Mouse (Mus musculus) heart, adult 2 months (tissue): ENCODE results near the gene Cgnl1. TPM values are rescaled to one million over a fixed set of nuclear protein-coding genes. Genes with fewer than 3 reads are reported as not detected.

Experiments
- DNase-seq, 2 experiments: peaks; one replicate each; pipeline ENCODE4 v3.0.0; 2021
- H3K27ac ChIP-seq: fragments of 200-600 bp; 2 replicates; pipeline ENCODE4 v1.8.1; 2022
- H3K27me3 ChIP-seq: fragments of 200-500 bp; 2 replicates; pipeline ENCODE4 v1.6.1; 2012; ENCODE audit warnings: mild to moderate bottlenecking, low read length, inconsistent platforms, mixed read lengths; ENCODE audit not compliant: control insufficient read depth, insufficient read depth
- H3K36me3 ChIP-seq: fragments of 200-500 bp; 2 replicates; pipeline ENCODE4 v1.6.1; 2012; ENCODE audit warnings: low read length, inconsistent platforms; ENCODE audit not compliant: control insufficient read depth, insufficient read depth
- H3K4me1 ChIP-seq: fragments of 200-500 bp; 2 replicates; pipeline ENCODE4 v1.6.1; 2011; ENCODE audit warnings: low read length; ENCODE audit not compliant: control insufficient read depth, insufficient read depth
- H3K4me3 ChIP-seq: fragments of 200-600 bp; 2 replicates; pipeline ENCODE4 v1.8.1; 2022
- H3K79me2 ChIP-seq: fragments of 200-500 bp; replicated peaks from 2 replicates; pipeline ENCODE4 v1.6.1; 2012; ENCODE audit warnings: mild to moderate bottlenecking, inconsistent platforms, low read length, moderate library complexity, mixed read lengths; ENCODE audit not compliant: control insufficient read depth, insufficient read depth
- H3K9ac ChIP-seq: fragments of 200-500 bp; 2 replicates; pipeline ENCODE4 v1.6.1; 2012; ENCODE audit warnings: low read depth, mild to moderate bottlenecking, control low read depth, inconsistent platforms, low read length, mixed read lengths
- CTCF ChIP-seq: fragments of 200-600 bp; IDR thresholded peaks from 2 replicates; pipeline ENCODE4 v1.8.1; 2022; ENCODE audit warnings: antibody characterized with exemption, mild to moderate bottlenecking, moderate library complexity
- EP300 ChIP-seq: fragments of 200-500 bp; IDR thresholded peaks from 2 replicates; pipeline ENCODE4 v1.6.1; 2011; ENCODE audit warnings: low read depth, low read length, control low read depth; ENCODE audit not compliant: insufficient read depth
- POLR2A ChIP-seq: fragments of 200-500 bp; IDR thresholded peaks from 2 replicates; pipeline ENCODE4 v1.6.1; 2011; ENCODE audit warnings: mild to moderate bottlenecking, low read depth, low read length, control low read depth; ENCODE audit not compliant: insufficient read depth
- WGBS: fragments of 180-500 bp; shearing (Covaris S2); methylation state at CpG from one replicate; pipeline ENCODE4 v1.1.7; 2018; 5-methylcytosine and 5-hydroxymethylcytosine counted together
- intact Hi-C: fragments of 180-260 bp; cut with DNase I; formaldehyde crosslinking; loops from one replicate; pipeline ENCODE4 v1.15.1; 2025
- polyA plus RNA-seq: library from polyadenylated mRNA; depleted of rRNA; stranded (reverse); fragments of >200 nt; gene quantifications from 2 replicates; pipeline ENCODE4 v1.2.3, GENCODE M21; 2012
- total RNA-seq, 2 experiments: library from RNA; stranded (reverse); gene quantifications; 2 replicates each; pipeline ENCODE4 v1.2.3; 2021

Cgnl1 gene
- total and polyA plus RNA-seq, 3 experiments: 10.5 to 31.0 (median 28.1) TPM

DNA sequence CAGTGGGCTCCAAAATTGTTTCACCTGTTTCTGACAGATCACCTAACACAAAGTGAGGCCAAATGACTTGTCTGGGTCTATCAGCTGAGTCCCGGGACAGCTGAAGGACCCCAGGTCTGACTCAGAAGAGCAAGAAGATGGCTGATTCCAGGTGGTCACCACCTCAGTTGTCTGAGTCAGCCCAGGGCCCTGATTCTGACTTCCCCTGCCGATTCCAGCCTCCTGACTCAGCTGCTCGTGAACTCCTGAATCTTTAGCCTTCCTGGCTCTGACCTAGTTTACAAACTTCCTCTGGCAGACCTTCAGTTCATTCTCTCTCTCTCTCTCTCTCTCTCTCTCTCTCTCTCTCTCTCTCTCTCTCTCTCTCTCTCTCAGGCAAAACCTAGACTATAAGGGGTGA, 86.6 kb downstream of the Cgnl1 start:
- intact Hi-C loops: no loop called here
- no peaks in the 10 kb centered on the region for H3K79me2 ChIP-seq
- H3K9ac ChIP-seq: no peak overlapping the region
- no peak overlapping the region for H3K27ac ChIP-seq
- no peaks in the 10 kb centered on the region for H3K27me3 ChIP-seq
- no peak for DNase-seq
- H3K4me1 ChIP-seq: peaks cover 8% of the 10 kb centered on the region
- TF ChIP-seq CTCF (no peak), EP300 (no peak), POLR2A (no peak)
- WGBS: 48% methylated on average over 3 of the region's 3 CpGs
- H3K4me3 ChIP-seq: no peak overlapping the region
- peaks cover 2% of the 10 kb centered on the region; the same call in 1 of the 2 replicates for H3K36me3 ChIP-seq

DNA sequence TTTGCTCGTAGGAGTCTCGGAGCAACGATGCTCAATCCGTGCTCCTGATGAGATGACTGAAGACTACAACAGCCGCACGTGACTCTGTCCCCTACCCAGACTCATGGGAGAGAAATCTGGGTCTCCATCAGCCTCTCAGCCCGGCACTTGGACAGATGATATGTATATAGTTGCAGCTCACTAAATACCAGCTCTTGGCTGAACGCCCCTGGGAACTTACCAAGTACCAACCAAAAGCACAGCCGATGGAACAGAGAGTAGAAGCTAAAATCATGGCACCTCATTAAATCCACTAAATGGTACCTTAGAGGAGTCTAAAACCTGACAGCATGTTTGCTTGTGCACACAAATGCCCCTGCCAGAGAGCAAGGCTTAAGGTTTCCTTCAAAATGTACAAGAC, 91.0 kb downstream of the Cgnl1 start:
- intact Hi-C loops: no loop called here
- Histone ChIP-seq H3K4me3 (no peak overlapping the region), H3K4me1 (peaks cover 8% of the 10 kb centered on the region), H3K27me3 (no peaks in the 10 kb centered on the region), H3K36me3 (no peaks in the 10 kb centered on the region), H3K9ac (no peak overlapping the region), H3K27ac (no peak overlapping the region), H3K79me2 (no peaks in the 10 kb centered on the region)
- no peak for TF ChIP-seq CTCF
- no peak for TF ChIP-seq EP300
- TF ChIP-seq POLR2A: no peak
- 90% methylated on average over 9 of the region's 9 CpGs for WGBS
- DNase-seq: no peak

DNA sequence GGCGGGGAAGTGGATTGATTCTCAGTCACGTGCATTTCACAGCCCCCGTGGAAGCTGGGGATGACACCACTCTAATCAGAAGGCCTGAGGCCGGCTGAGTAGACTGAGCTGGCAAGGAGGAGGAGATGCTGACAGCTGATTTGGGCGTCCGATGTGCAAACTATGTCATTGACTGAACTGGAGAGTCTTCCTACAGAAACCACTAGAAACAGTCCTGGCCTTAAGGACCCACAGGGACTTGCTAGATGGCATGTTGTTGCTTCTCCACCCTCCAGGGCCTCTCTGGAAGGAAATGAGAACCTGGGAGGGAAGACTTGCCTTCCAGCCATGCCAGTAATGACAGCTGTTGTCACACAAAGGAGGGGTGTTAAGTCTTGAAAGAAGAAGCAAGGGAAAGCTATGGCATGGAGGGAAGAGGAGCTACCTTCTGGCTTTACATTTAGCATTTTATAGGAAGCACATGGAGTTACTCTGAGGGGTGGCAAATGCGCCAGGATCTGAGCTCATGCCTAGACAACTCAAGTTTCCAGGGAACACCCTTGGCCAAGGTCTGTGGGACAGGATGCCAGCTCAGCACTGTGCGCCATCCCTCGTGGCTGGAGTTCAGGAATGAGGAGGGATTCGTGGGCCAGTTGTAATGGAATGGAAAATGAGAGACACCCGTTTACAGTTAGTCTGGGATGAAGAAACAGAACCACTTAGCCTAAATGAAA, 92.1 kb downstream of the Cgnl1 start:
- 51% methylated on average over 11 of the region's 11 CpGs for WGBS

DNA sequence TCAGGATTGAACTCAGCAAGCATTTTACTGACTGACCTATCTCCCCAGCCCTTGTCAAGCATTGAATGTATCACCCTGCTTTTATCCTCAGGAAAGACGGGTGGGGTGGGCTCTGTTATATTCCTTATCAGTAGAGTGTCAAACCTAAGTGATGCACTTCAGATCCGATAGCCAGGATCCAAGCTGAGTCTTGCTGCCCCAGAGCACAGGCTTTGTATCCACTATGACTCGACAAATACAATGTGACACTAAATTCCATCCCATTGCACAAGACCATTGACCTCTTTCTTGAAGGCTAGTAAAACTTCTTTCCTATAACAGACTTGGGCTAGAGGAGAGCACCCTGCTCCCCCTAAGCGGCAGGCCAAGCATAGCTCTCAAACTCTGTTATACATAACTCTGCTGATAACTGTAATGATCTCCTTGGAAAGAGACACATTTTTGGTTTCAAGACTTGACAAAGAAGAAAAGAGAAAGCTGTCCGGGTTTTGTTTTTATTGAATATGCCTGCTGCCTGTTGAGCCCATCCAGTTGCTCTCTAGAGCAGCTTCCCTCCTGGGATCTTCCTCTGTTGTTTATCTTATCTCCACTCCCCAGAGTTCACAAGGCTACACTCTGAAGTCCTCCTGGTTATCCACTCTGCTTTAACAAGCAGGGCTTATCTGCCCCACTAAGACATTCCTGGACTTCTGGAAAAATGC, 94.3 kb downstream of the Cgnl1 start:
- no peak overlapping the region for H3K4me3 ChIP-seq
- DNase-seq: no peak

More for the DNA sequence above, 92.1 kb downstream of the Cgnl1 start:
- H3K36me3 ChIP-seq: no peaks in the 10 kb centered on the region
- TF ChIP-seq EP300 (no peak), POLR2A (no peak), CTCF (no peak)
- H3K9ac ChIP-seq: no peak overlapping the region
- intact Hi-C loops: no loop called here
- H3K4me1 ChIP-seq: peaks cover 8% of the 10 kb centered on the region
- H3K79me2 ChIP-seq: no peaks in the 10 kb centered on the region
- H3K4me3 ChIP-seq: no peak overlapping the region
- H3K27me3 ChIP-seq: no peaks in the 10 kb centered on the region
- peak overlapping the region; percentile 7; the same call in 1 of the 2 replicates for H3K27ac ChIP-seq
- peak; percentile 51 to 70 for DNase-seq

DNA sequence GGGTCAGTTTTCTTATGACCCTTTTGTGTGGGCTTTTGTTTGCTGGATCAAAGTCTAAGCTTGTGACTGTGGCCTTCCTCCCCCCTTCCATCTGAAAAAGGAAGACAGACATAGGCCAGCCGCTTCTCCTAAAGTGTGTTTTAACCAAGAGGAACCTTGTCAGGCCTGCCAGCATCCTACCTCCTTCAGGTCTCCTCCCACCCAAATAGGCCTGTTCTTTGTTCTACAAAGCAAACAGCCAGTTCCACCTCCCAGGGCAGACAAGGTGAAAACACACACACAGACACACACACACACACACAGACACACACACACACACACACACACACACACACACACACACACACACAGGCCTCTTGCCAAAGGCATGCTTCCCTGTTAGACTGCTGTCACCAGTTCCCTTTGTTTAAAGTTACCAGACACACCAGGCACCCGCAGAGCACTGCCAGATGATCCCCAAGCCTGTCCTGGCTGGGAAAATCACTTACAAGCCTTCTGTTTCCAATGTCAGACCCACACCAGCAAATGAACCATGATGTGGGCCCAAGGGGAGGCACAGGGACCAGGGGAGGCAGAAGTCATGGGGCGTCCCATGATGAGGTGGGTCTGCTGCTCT, 95.5 kb downstream of the Cgnl1 start:
- 74% methylated on average over 3 of the region's 3 CpGs for WGBS
- Histone ChIP-seq H3K9ac (no peak overlapping the region), H3K79me2 (no peaks in the 10 kb centered on the region), H3K4me3 (no peak overlapping the region), H3K4me1 (peaks cover 8% of the 10 kb centered on the region), H3K27me3 (no peaks in the 10 kb centered on the region), H3K27ac (no peak overlapping the region), H3K36me3 (no peaks in the 10 kb centered on the region)
- no peak for DNase-seq
- no peak for TF ChIP-seq POLR2A
- no peak for TF ChIP-seq EP300
- no peak for TF ChIP-seq CTCF
- intact Hi-C loops: no loop called here

More for the DNA sequence above, 94.3 kb downstream of the Cgnl1 start:
- no peaks in the 10 kb centered on the region for H3K36me3 ChIP-seq
- TF ChIP-seq CTCF (no peak), POLR2A (no peak), EP300 (no peak)
- no peaks in the 10 kb centered on the region for H3K79me2 ChIP-seq
- 44% methylated on average over 5 of the region's 5 CpGs for WGBS
- no peak overlapping the region for H3K9ac ChIP-seq
- peaks cover 8% of the 10 kb centered on the region for H3K4me1 ChIP-seq
- intact Hi-C loops: no loop called here
- H3K27ac ChIP-seq: peak overlapping the region; percentile 47
- H3K27me3 ChIP-seq: no peaks in the 10 kb centered on the region

DNA sequence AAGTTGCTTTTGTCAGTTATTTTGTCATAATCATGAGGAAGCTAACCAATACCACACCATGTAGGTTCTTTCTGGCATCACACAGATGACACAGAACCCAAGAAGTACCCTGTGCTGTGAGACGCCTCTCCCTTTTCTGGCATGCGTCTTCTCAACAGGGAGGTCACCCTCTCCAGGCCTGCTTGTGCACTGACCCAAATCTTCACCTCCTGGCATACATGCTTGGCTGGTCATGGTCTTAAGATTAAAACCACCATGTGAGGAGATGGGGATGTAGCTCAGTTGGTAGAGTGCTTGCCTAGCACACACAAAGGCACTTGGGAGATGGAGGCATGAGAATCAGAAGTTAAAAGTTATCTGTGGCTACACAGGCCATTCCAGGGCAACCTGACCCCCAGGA, 96.2 kb downstream of the Cgnl1 start:
- H3K4me3 ChIP-seq: no peak overlapping the region
- peaks cover 10% of the 10 kb centered on the region for H3K4me1 ChIP-seq
- 95% methylated on average over 2 of the region's 2 CpGs for WGBS

More for the DNA sequence above, 96.2 kb downstream of the Cgnl1 start:
- Histone ChIP-seq H3K36me3 (no peaks in the 10 kb centered on the region), H3K27ac (no peak overlapping the region), H3K9ac (no peak overlapping the region), H3K79me2 (no peaks in the 10 kb centered on the region), H3K27me3 (no peaks in the 10 kb centered on the region)
- DNase-seq: no peak
- intact Hi-C loops: no loop called here
- TF ChIP-seq EP300 (no peak), CTCF (no peak), POLR2A (no peak)
